Mouse (Mus musculus): ENCODE data around the gene Dmrt3.

Gene Dmrt3

DNA sequence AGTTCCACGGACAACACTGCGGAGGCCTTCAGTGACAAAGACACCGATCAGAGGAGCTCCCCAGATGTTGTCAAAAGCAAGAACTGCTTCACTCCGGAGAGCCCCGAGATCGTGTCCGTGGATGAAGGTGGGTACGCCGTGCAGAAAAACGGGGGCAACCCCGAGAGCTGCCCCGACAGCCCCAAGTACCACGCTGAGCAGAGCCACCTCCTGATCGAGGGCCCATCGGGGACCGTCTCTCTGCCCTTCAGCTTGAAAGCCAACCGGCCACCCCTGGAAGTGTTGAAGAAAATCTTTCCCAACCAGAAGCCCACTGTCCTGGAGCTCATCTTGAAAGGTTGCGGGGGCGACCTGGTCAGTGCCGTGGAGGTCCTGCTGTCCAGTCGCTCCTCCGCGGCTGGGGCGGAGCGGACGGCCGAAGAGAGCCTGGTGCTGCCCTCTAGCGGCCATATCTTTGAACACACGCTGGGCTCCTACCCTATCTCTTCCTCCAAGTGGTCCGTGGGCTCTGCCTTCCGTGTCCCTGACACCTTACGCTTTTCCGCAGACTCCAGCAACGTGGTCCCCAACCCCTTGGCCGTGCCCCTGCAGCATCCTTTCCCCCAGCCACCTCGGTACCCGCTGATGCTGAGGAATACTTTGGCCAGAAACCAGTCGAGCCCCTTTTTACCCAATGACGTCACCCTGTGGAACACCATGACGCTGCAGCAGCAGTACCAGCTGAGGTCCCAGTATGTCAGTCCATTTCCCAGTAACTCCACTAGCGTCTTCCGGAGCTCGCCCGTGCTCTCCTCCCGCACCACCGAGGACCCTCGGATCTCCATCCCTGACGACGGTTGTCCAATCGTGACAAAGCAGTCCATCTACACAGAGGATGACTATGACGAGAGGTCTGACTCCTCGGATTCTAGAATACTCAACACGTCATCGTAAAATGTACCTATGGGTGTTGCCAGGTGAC lies 12.5 kb downstream of the Dmrt3 start:
- peak in 1 of 2 experiments; percentile 45 for DNase-seq (ENCODE audit: low spot score in 2 of 2)

DNA sequence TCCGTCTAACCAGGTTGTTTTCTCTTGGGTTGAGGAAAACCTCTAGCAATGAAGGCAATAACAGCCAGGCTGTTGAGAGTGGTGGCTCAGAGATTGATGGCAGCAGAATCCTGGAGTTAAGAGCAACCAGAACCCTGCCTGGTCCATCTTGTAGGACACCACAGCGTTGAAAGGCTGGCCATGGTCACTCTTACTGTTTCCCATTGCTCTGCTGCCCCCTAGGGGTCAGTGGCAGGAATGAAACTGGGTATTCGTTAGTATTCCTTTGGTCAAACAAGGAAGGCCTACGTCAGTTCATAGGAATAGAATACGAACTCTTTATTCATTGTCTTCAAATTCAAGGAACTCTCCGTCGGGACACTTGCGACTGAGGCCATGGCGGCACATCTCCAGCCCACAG lies 18.4 kb downstream of the Dmrt3 start:
- DNase-seq (ENCODE audit: low spot score in 2 of 2): peak in 1 of 2 experiments; percentile 77

DNA sequence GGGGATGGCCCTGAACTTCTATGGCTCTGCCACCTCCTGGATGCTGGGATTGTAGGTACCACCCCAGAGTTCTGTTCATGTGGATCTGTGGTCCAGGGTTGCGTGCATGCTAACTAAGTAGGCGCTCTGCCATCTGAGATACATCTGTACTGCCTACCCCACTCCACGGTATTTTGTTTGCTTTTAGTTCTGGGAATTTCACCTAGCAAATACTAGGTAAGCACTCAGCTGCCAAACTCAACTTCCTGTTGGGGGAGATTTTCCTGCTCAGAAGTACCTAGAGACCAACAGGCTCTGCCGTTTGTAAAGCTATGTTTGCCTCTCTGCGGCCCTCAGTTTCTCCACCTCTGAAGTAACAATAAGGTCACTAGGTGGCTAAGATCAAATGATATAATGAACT lies 25.0 kb downstream of the Dmrt3 start:
- no peak for DNase-seq (ENCODE audit: low spot score in 2 of 2)

GRCm38 (mm10) chr19:25635622-25636244 lies 25.6 kb downstream of the Dmrt3 start:
- peak; percentile 59 to 79 for DNase-seq (ENCODE audit: low spot score in 2 of 2)

DNA sequence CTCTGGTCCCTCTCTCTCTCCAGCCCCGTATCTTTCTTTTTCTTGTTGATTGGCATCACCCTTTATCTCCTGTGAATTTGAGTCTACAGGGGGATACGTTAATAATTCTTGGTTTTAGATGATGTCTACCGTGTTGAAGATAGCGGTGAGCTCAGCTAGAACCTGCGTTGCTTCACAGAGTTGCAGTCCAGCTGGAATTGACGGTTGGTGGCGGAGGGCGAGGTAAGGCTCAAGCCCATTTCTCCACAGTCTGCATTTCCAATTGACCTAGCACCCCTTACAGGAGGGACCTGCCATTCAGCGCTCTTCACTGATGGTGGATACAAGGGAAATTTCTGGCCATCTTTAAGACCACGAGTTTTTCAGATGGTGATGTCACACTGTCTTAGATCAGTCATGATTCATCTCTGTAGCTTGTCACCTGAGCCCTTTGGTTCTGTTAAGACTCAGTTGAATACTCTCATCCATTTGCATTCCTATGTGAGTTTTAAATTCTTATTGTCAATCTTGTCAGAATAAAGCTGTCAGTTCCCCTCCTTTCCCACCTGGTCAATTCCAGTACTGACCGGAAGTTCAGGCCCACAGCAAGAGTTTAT lies 28.8 kb downstream of the Dmrt3 start:
- DNase-seq (ENCODE audit: low spot score in 2 of 2): no peak

DNA sequence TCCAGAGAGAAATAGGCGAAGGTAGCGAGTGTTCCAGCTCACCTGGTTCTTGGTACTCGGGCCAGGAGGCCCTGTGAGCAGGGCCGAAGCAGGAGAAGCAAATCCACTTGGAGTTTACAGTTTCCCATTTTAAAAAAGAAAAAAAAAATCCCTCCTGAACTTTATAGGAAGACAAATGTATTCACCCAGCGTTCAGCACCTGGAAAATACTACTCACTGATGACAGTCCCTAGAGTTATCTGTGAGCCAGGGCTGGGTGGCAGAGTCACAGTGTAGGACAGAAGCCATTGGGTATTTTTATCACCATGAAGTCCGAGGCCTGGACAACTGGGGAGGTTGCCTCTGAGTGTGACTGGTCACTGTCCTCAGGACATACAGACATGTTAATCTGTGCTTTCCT lies 31.7 kb downstream of the Dmrt3 start:
- DNase-seq (ENCODE audit: low spot score in 2 of 2): no peak

GRCm38 (mm10) chr19:25647136-25647535 lies 37.0 kb downstream of the Dmrt3 start:
- no peak for DNase-seq (ENCODE audit: low spot score in 2 of 2)

DNA sequence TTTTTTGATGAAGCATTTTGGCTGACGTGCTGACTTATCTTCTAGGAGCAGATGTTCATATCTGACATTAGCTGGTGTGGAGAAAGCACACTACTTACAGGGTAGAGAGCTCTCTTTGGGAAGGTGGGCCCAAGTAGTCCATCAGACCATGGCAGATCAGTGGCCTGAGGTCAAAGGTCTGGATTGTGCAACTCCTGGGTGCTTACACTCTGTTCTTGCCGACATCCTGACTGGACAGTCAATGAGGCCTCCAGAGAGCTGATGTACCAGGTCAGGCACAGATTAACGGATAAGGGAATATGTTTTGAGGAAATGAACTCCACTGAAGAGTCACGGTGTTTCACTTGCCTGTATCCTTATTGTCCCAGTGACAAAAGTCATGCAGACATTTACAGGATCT lies 38.6 kb downstream of the Dmrt3 start:
- no peak for DNase-seq (ENCODE audit: low spot score in 2 of 2)

- no peak for DNase-seq (ENCODE audit: low spot score in 2 of 2)
These were observed 40.4 kb downstream of the Dmrt3 start for GRCm38 (mm10) chr19:25650474-25650873.

DNA sequence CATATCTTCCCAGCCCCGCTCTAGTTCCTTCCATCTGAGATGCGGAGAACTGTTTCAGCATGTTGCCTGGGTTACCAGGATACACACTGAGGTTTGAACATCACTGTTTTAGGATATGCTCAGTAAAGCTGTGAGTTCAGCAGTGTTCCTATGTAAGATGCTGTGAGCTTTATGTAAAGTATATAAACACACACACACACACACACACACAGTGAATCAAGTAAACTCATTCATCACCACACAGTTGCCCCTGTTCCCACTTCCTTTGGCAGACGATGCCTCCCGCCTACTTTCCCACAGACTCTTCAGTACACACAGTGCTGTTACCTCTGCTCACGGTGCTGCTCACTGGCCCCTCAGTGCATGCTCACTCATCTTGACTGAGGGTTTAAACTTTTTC lies 42.5 kb downstream of the Dmrt3 start:
- peak in 1 of 2 experiments; percentile 11 for DNase-seq (ENCODE audit: low spot score in 2 of 2)

DNA sequence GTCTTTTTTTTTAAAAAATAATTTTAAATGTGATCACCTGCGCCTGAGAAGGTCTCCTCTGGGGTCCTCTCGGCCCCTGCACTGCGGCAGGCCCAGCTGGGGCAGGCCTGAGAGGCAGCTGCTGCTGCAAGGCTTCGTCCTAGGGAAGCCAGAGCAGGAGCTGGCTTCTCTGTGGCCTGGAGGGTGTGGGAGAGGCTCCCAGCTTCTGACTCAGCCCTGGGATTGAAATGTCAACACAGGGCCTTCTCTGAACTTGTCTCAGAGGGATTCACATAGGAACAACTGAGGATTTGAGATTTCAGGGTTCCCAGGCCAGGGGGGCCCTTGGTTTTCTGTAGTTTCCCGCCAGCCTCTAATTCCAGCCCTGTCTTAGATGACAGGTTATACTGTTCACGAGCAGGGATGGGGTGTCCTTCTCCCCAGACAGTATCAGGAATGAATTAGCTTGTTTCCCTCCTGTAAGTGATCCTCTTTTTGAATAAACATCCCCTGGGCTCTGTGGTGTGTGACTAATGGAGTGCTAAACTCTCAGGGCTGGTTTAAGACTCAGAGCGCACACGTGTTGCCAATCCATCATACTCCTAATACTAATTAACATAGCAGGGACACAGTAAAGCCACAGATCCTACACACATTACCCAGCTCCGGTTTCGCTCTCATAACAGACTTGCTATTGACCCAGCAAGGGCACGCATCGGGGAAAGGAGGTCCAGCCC lies 44.1 kb downstream of the Dmrt3 start:
- no peak for DNase-seq (ENCODE audit: low spot score in 2 of 2)

DNA sequence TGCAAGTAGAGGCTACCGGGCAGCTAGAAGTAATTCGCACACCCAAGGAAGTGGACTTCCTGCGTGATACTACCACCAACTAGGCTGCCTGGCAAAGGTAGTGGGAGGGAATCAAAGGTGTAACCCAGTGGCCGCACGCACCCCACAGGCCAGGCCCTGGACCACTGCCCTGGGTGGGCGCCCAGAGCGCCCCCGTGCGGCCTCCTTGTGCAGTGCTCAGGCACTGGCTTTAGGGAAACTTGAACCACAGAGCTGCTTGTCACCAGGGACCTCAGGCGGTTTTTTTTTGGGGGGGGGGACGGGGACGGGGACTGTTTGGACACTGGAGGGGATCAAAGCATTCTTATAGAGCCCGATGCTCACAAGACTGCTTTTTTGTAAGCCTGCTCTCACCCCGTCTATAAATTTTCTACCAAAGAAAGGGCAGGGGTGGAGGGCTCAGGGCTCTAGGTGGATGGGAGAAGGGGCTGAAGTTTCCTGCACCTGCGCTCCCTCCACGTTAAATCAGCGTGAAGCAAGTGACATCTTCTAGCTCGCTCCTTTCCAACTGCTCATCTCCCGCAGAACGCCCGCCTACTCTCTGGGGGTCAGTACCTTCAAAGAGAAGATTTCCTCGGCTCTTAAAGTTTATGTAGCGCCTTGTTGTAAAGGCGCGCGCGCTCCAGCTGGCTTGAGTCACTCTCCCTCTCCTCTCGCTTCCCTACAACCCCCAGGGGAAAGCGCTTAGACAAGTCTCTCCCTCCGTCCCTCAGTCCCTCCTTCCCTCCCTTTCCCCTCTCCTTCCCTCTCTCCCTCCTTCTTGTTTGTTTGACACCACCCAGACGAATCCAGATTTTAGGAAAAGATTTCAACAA lies 55.6 kb downstream of the Dmrt3 start:
- DNase-seq (ENCODE audit: low spot score in 2 of 2): no peak

DNA sequence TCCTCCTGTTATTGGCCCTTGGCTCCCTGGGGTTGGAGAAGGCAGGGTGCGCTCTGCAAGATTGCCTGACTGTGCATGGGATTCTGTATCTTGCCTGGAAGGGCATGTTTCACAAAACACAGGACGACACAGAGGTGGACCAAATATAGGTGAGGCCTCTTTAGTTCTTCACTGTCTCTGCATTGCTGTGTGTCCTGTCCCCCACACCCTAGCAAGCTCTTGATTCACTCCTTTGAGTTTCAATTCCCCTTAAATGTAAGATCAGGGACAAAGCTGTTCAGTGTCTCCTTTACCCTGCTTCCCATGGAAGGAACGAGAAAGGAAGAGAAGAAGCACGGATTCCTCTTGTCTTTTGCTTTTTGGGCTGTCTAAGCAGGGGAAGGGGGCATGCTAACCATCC lies 57.7 kb downstream of the Dmrt3 start:
- DNase-seq (ENCODE audit: low spot score in 2 of 2): no peak

- DNase-seq (ENCODE audit: low spot score in 2 of 2): no peak
These were observed 59.6 kb downstream of the Dmrt3 start for GRCm38 (mm10) chr19:25669593-25670248.

- no peak for DNase-seq (ENCODE audit: low spot score in 2 of 2)
These were observed 60.6 kb downstream of the Dmrt3 start for GRCm38 (mm10) chr19:25670571-25671285.

DNA sequence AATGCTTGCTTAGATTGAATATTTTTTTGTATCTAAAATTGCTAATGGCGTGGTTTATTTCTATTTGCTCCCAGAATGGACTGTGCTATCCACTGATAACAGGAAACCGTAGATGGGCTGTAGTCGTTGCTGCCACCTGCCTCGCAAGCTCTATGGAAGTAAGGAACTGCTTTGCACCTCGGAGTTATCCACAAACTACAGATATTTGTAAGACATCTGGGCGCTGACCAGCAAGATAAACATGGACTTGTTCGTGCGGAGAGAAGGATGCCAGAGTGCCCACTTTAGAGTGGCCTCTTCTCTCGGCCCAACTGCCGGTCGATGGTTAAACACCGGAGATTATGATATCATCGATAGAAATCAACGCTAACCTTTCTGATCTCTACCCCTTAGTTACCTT lies 61.6 kb downstream of the Dmrt3 start:
- peak; percentile 14 to 16 for DNase-seq (ENCODE audit: low spot score in 2 of 2)

GRCm38 (mm10) chr19:25672101-25672950 lies 62.2 kb downstream of the Dmrt3 start, which contains the start of gene Dmrt2:
TSS of gene Dmrt2 (plus strand) at chr19:25672411.
- peak; percentile 17 to 43 for DNase-seq (ENCODE audit: low spot score in 2 of 2)

All from frontal cortex, postnatal 36 days (tissue).